Mouse (Mus musculus): ENCODE data around the gene Aip. TPM values are rescaled to one million over a fixed set of nuclear protein-coding genes. Genes with fewer than 3 reads are reported as not detected.
A peak's percentile ranks its signal among the peaks of the same experiment; 100 is the strongest.

The Aip gene
- total and polyA plus RNA-seq, 3 experiments = 22.3 to 86.6 (median 39.9) TPM

GRCm38 (mm10) chr19:4149283-4149682 is 23.6 kb upstream of the Aip start:
- Histone ChIP-seq H3K4me3 (ENCODE audit: low read depth, low read length) (peak overlapping the region; percentile 82), H3K27me3 (ENCODE audit: insufficient read depth, low read length) (0 out of 2 replicates have a peak, but pooled peaks cover 1% of the 10 kb centered on the region), H3K9me3 (replicated peaks) (no peaks in the 10 kb centered on the region), H3K36me3 (replicated peaks) (peaks cover 52% of the 10 kb centered on the region), H3K4me1 (ENCODE audit: insufficient read depth, low read depth, low read length) (peaks cover 56% of the 10 kb centered on the region)
- no peak for DNase-seq (ENCODE audit: low spot score)
- no peak for ATAC-seq (ENCODE audit: extremely low read depth, insufficient number of reproducible peaks, low FRiP score, poor library complexity, severe bottlenecking)
- TF ChIP-seq TAL1 (conservative IDR thresholded peaks at IDR 0.05; ENCODE audit: low read depth, low read length) (no peak), CTCF (IDR thresholded peaks at IDR 0.05; ENCODE audit: low read depth, low read length) (no peak), GATA2 (IDR thresholded peaks at IDR 0.05; ENCODE audit: borderline replicate concordance, low read depth, low read length) (no peak), GATA1 (IDR thresholded peaks at IDR 0.05; ENCODE audit: borderline replicate concordance, low read length) (no peak), POLR2AphosphoS5 (IDR thresholded peaks at IDR 0.05; ENCODE audit: insufficient replicate concordance, low read depth, low read length) (no peak)

GRCm38 (mm10) chr19:4148819-4149218 is 23.2 kb upstream of the Aip start:
- H3K27me3 ChIP-seq (ENCODE audit: insufficient read depth, low read length) = peaks cover 6% of the 10 kb centered on the region; the same call in 1 of the 2 replicates
- TF ChIP-seq TAL1 (conservative IDR thresholded peaks at IDR 0.05; ENCODE audit: low read depth, low read length) (no peak), GATA1 (IDR thresholded peaks at IDR 0.05; ENCODE audit: borderline replicate concordance, low read length) (no peak), POLR2AphosphoS5 (IDR thresholded peaks at IDR 0.05; ENCODE audit: insufficient replicate concordance, low read depth, low read length) (no peak), CTCF (IDR thresholded peaks at IDR 0.05; ENCODE audit: low read depth, low read length) (no peak), GATA2 (IDR thresholded peaks at IDR 0.05; ENCODE audit: borderline replicate concordance, low read depth, low read length) (no peak)
- H3K4me3 ChIP-seq (ENCODE audit: low read depth, low read length) = peak overlapping the region; percentile 82
- peaks cover 47% of the 10 kb centered on the region for H3K36me3 ChIP-seq (replicated peaks)
- no peaks in the 10 kb centered on the region for H3K9me3 ChIP-seq (replicated peaks)
- H3K4me1 ChIP-seq (ENCODE audit: insufficient read depth, low read depth, low read length) = peaks cover 52% of the 10 kb centered on the region
- DNase-seq (ENCODE audit: low spot score) = no peak
- ATAC-seq (ENCODE audit: extremely low read depth, insufficient number of reproducible peaks, low FRiP score, poor library complexity, severe bottlenecking) = no peak

- peaks cover 9% of the 10 kb centered on the region; the same call in 1 of the 2 replicates for H3K27me3 ChIP-seq (ENCODE audit: insufficient read depth, low read length)
- H3K36me3 ChIP-seq (replicated peaks) = peaks cover 44% of the 10 kb centered on the region
- DNase-seq (ENCODE audit: low spot score) = peak; percentile 91
- ATAC-seq (ENCODE audit: extremely low read depth, insufficient number of reproducible peaks, low FRiP score, poor library complexity, severe bottlenecking) = peak; percentile 92
- no peak for TF ChIP-seq TAL1 (conservative IDR thresholded peaks at IDR 0.05; ENCODE audit: low read depth, low read length)
- TF ChIP-seq GATA1 (IDR thresholded peaks at IDR 0.05; ENCODE audit: borderline replicate concordance, low read length) = no peak
- TF ChIP-seq CTCF (IDR thresholded peaks at IDR 0.05; ENCODE audit: low read depth, low read length) = no peak
- no peak for TF ChIP-seq GATA2 (IDR thresholded peaks at IDR 0.05; ENCODE audit: borderline replicate concordance, low read depth, low read length)
- no peak for TF ChIP-seq POLR2AphosphoS5 (IDR thresholded peaks at IDR 0.05; ENCODE audit: insufficient replicate concordance, low read depth, low read length)
- peaks cover 50% of the 10 kb centered on the region for H3K4me1 ChIP-seq (ENCODE audit: insufficient read depth, low read depth, low read length)
- no peaks in the 10 kb centered on the region for H3K9me3 ChIP-seq (replicated peaks)
- H3K4me3 ChIP-seq (ENCODE audit: low read depth, low read length) = peak within 1 kb of the TSS; percentile 82
Measured at GRCm38 (mm10) chr19:4148491-4148806, 22.8 kb upstream of the Aip start, which contains the start of gene Coro1b. Gene Coro1b, plus strand, starts transcription at chr19:4148619.

GRCm38 (mm10) chr19:4147782-4148490 is 22.3 kb upstream of the Aip start:
- H3K4me1 ChIP-seq (ENCODE audit: insufficient read depth, low read depth, low read length) = peaks cover 46% of the 10 kb centered on the region
- no peaks in the 10 kb centered on the region for H3K9me3 ChIP-seq (replicated peaks)
- H3K4me3 ChIP-seq (ENCODE audit: low read depth, low read length) = peak overlapping the region; percentile 82
- ATAC-seq (ENCODE audit: extremely low read depth, insufficient number of reproducible peaks, low FRiP score, poor library complexity, severe bottlenecking) = no peak
- peaks cover 39% of the 10 kb centered on the region for H3K36me3 ChIP-seq (replicated peaks)
- DNase-seq (ENCODE audit: low spot score) = no peak
- TF ChIP-seq CTCF (IDR thresholded peaks at IDR 0.05; ENCODE audit: low read depth, low read length) (no peak), GATA2 (IDR thresholded peaks at IDR 0.05; ENCODE audit: borderline replicate concordance, low read depth, low read length) (no peak), GATA1 (IDR thresholded peaks at IDR 0.05; ENCODE audit: borderline replicate concordance, low read length) (no peak), TAL1 (conservative IDR thresholded peaks at IDR 0.05; ENCODE audit: low read depth, low read length) (no peak), POLR2AphosphoS5 (IDR thresholded peaks at IDR 0.05; ENCODE audit: insufficient replicate concordance, low read depth, low read length) (no peak)
- peaks cover 14% of the 10 kb centered on the region for H3K27me3 ChIP-seq (ENCODE audit: insufficient read depth, low read length)

- DNase-seq (ENCODE audit: low spot score) = no peak
- H3K9me3 ChIP-seq (replicated peaks) = no peaks in the 10 kb centered on the region
- ATAC-seq (ENCODE audit: extremely low read depth, insufficient number of reproducible peaks, low FRiP score, poor library complexity, severe bottlenecking) = no peak
- peaks cover 45% of the 10 kb centered on the region for H3K4me1 ChIP-seq (ENCODE audit: insufficient read depth, low read depth, low read length)
- no peak for TF ChIP-seq CTCF (IDR thresholded peaks at IDR 0.05; ENCODE audit: low read depth, low read length)
- TF ChIP-seq POLR2AphosphoS5 (IDR thresholded peaks at IDR 0.05; ENCODE audit: insufficient replicate concordance, low read depth, low read length) = no peak
- TF ChIP-seq GATA2 (IDR thresholded peaks at IDR 0.05; ENCODE audit: borderline replicate concordance, low read depth, low read length) = no peak
- TF ChIP-seq TAL1 (conservative IDR thresholded peaks at IDR 0.05; ENCODE audit: low read depth, low read length) = no peak
- no peak for TF ChIP-seq GATA1 (IDR thresholded peaks at IDR 0.05; ENCODE audit: borderline replicate concordance, low read length)
- peaks cover 22% of the 10 kb centered on the region for H3K27me3 ChIP-seq (ENCODE audit: insufficient read depth, low read length)
- H3K36me3 ChIP-seq (replicated peaks) = peaks cover 29% of the 10 kb centered on the region
- no peak overlapping the region for H3K4me3 ChIP-seq (ENCODE audit: low read depth, low read length)
Measured at GRCm38 (mm10) chr19:4147022-4147405, 21.4 kb upstream of the Aip start.

- Histone ChIP-seq H3K4me3 (ENCODE audit: low read depth, low read length) (no peak overlapping the region), H3K9me3 (replicated peaks) (no peaks in the 10 kb centered on the region), H3K4me1 (ENCODE audit: insufficient read depth, low read depth, low read length) (peaks cover 45% of the 10 kb centered on the region), H3K36me3 (replicated peaks) (peaks cover 24% of the 10 kb centered on the region), H3K27me3 (ENCODE audit: insufficient read depth, low read length) (peaks cover 22% of the 10 kb centered on the region)
- TF ChIP-seq TAL1 (conservative IDR thresholded peaks at IDR 0.05; ENCODE audit: low read depth, low read length) = no peak
- ATAC-seq (ENCODE audit: extremely low read depth, insufficient number of reproducible peaks, low FRiP score, poor library complexity, severe bottlenecking) (no peak), DNase-seq (ENCODE audit: low spot score) (no peak)
Measured at GRCm38 (mm10) chr19:4146366-4147021, 20.8 kb upstream of the Aip start.
